Mouse (Mus musculus) C2C12 (cell line): ENCODE data around the gene Nsd2.

Experiments
- CTCF ChIP-seq: IDR thresholded peaks from one replicate; pipeline ENCODE4 v1.5.1; 2011; ENCODE audit not compliant: control insufficient read depth, insufficient read depth, insufficient read length
- MYOD1 ChIP-seq: IDR thresholded peaks from one replicate; pipeline ENCODE4 v1.6.1; 2011; ENCODE audit warnings: low read depth; ENCODE audit not compliant: control insufficient read depth, insufficient read length

DNA sequence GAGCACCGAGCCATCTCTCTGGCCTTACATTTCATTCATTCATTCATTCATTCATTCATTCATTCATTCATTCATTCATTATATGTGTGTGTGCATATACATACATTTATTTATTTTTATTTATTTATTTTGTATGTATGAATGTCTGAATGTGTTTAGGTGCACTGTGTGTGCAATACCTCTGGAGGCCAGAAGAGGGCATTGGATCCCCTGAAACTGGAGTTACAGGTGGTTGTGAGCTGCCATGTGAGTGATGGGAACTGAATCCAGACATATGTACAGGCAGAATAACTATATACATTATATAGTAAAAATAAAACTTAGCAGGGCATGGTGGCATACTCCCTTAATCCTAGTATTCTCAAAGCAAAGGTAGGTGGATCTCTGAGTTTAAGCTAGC, 32.6 kb downstream of the Nsd2 start:
- TF ChIP-seq CTCF, result no peak
- no peak for TF ChIP-seq MYOD1
